Mouse (Mus musculus) embryonic facial prominence, embryonic 11.5 days (tissue): ENCODE results near the gene Noxo1. TPM values are rescaled to one million over a fixed set of nuclear protein-coding genes. Genes with fewer than 3 reads are reported as not detected.
"Not testable (repeated sequence)": the region's sequence is repeated elsewhere in the genome, so short reads cannot be mapped to it uniquely, and the experiment has no call there.

ENCODE experiments used
- ATAC-seq: fragments of 200-750 bp; cut with Nextera tagmentation; replicated peaks from 2 replicates; pipeline ENCODE4 v1.8.0; 2017; ENCODE audit warnings: low read depth; ENCODE audit not compliant: insufficient number of reproducible peaks, low FRiP score, low TSS enrichment
- DNase-seq: peaks from one replicate; pipeline ENCODE4 v3.0.0-alpha.2; 2015; ENCODE audit warnings: low spot score
- H3K27ac ChIP-seq: fragments of 300-500 bp; sonication (generic); replicated peaks from 2 replicates; pipeline ENCODE4 v1.5.1; 2014; ENCODE audit warnings: mild to moderate bottlenecking, low read depth, low read length, control low read depth
- H3K27me3 ChIP-seq: fragments of 300-500 bp; sonication (generic); 2 replicates; pipeline ENCODE4 v1.6.1; 2014; ENCODE audit warnings: mild to moderate bottlenecking, low read length, moderate library complexity, mixed read lengths; ENCODE audit not compliant: control insufficient read depth, insufficient read depth
- H3K36me3 ChIP-seq: fragments of 300-500 bp; sonication (generic); replicated peaks from 2 replicates; pipeline ENCODE4 v1.6.1; 2014; ENCODE audit warnings: low read depth, mild to moderate bottlenecking, low read length, moderate library complexity, mixed read lengths; ENCODE audit not compliant: control insufficient read depth, insufficient read depth
- H3K4me1 ChIP-seq: fragments of 300-500 bp; sonication (generic); 2 replicates; pipeline ENCODE4 v1.6.1; 2014; ENCODE audit warnings: low read length, mixed read lengths; ENCODE audit not compliant: control insufficient read depth, insufficient read depth
- H3K4me2 ChIP-seq: fragments of 300-500 bp; sonication (generic); 2 replicates; pipeline ENCODE4 v1.6.1; 2014; ENCODE audit warnings: low read depth, mild to moderate bottlenecking, control low read depth, low read length, moderate library complexity
- H3K4me3 ChIP-seq: fragments of 300-500 bp; sonication (generic); 2 replicates; pipeline ENCODE4 v1.5.1; 2014; ENCODE audit warnings: low read depth, low read length, control low read depth
- H3K9ac ChIP-seq: fragments of 300-500 bp; sonication (generic); replicated peaks from 2 replicates; pipeline ENCODE4 v1.6.1; 2014; ENCODE audit warnings: mild to moderate bottlenecking, control low read depth, low read length
- H3K9me3 ChIP-seq: fragments of 300-500 bp; sonication (generic); replicated peaks from 2 replicates; pipeline ENCODE4 v1.6.1; 2016; ENCODE audit warnings: mild to moderate bottlenecking, low read length, inconsistent platforms, mixed read lengths; ENCODE audit not compliant: control insufficient read depth
- WGBS: fragments of 180-500 bp; shearing (Covaris S2); extraction: QIAGEN DNeasy Blood & Tissue Kit; methylation state at CpG from one replicate; pipeline ENCODE4 v1.1.7; 2014; 5-methylcytosine and 5-hydroxymethylcytosine counted together
- polyA plus RNA-seq: library from polyadenylated mRNA; unstranded; fragments of >200 nt; fragmentation: Nextera tagmentation; extraction: Ambion mirVana; gene quantifications from 2 replicates; pipeline ENCODE4 v1.2.1, GENCODE M21; 2014

Noxo1 gene
- polyA plus RNA-seq, 1 experiment from 2014 or later: 1.1 TPM

- no peaks in the 10 kb centered on the region for H3K9me3 ChIP-seq
- no peaks in the 10 kb centered on the region; the same call in 1 of the 2 replicates for H3K36me3 ChIP-seq
- peaks cover 3% of the 10 kb centered on the region; the same call in 1 of the 2 replicates for H3K4me1 ChIP-seq
- H3K9ac ChIP-seq: no peak overlapping the region
- H3K4me2 ChIP-seq: no peak overlapping the region
- ATAC-seq: no peak
- no peak for DNase-seq
- no peak overlapping the region for H3K27ac ChIP-seq
- no peak overlapping the region for H3K4me3 ChIP-seq
- H3K27me3 ChIP-seq: peaks cover 5% of the 10 kb centered on the region
- 69% methylated on average over 3 of the region's 3 CpGs for WGBS
Observed at GRCm38 (mm10) chr17:24651835-24652234, 44.2 kb upstream of the Noxo1 start.

- Histone ChIP-seq H3K36me3 (no peaks in the 10 kb centered on the region), H3K27me3 (peaks cover 28% of the 10 kb centered on the region), H3K4me1 (peaks cover 4% of the 10 kb centered on the region; the same call in 1 of the 2 replicates), H3K4me3 (peak overlapping the region; percentile 25; the same call in 1 of the 2 replicates), H3K4me2 (peak overlapping the region; percentile 54), H3K9me3 (no peaks in the 10 kb centered on the region), H3K27ac (no peak overlapping the region), H3K9ac (peak overlapping the region; percentile 50)
- 7% methylated on average over 19 of the region's 19 CpGs for WGBS
- ATAC-seq (peak; percentile 40; the same call in 1 of the 2 replicates), DNase-seq (peak; percentile 94)
Observed at GRCm38 (mm10) chr17:24653967-24654710, 41.9 kb upstream of the Noxo1 start.

GRCm38 (mm10) chr17:24654969-24655368, 41.1 kb upstream of the Noxo1 start:
- DNase-seq (no peak), ATAC-seq (no peak)
- no peak overlapping the region for H3K4me3 ChIP-seq
- H3K4me1 ChIP-seq: peaks cover 4% of the 10 kb centered on the region; the same call in 1 of the 2 replicates
- no peaks in the 10 kb centered on the region for H3K36me3 ChIP-seq
- WGBS: 66% methylated on average over 4 of the region's 4 CpGs
- peaks cover 32% of the 10 kb centered on the region for H3K27me3 ChIP-seq
- no peak overlapping the region for H3K9ac ChIP-seq
- H3K27ac ChIP-seq: no peak overlapping the region
- H3K9me3 ChIP-seq: no peaks in the 10 kb centered on the region
- H3K4me2 ChIP-seq: no peak overlapping the region

GRCm38 (mm10) chr17:24658017-24658758, 37.8 kb upstream of the Noxo1 start, which contains the start of gene Npw:
Gene Npw (minus strand): TSS chr17:24658457.
- WGBS: 2% methylated on average over 47 of the region's 47 CpGs
- peak within 1 kb of the TSS; percentile 91 for H3K4me2 ChIP-seq
- peak within 1 kb of the TSS; percentile 54 for H3K9ac ChIP-seq
- no peaks in the 10 kb centered on the region for H3K9me3 ChIP-seq
- no peak for ATAC-seq
- H3K36me3 ChIP-seq: no peaks in the 10 kb centered on the region
- peaks cover 32% of the 10 kb centered on the region for H3K27me3 ChIP-seq
- peak within 1 kb of the TSS; percentile 38 for H3K4me3 ChIP-seq
- no peak within 1 kb of the TSS for H3K27ac ChIP-seq
- peaks cover 4% of the 10 kb centered on the region; the same call in 1 of the 2 replicates for H3K4me1 ChIP-seq
- peak; percentile 43 for DNase-seq

GRCm38 (mm10) chr17:24667011-24667410, 29.0 kb upstream of the Noxo1 start:
- 69% methylated on average over 7 of the region's 7 CpGs for WGBS
- not testable (repeated sequence) for H3K36me3 ChIP-seq, DNase-seq, H3K4me1 ChIP-seq, H3K4me3 ChIP-seq, ATAC-seq, H3K27ac ChIP-seq, H3K9me3 ChIP-seq, H3K4me2 ChIP-seq, H3K9ac ChIP-seq, H3K27me3 ChIP-seq

GRCm38 (mm10) chr17:24667416-24667815, 28.6 kb upstream of the Noxo1 start:
- WGBS: 33% methylated on average over 6 of the region's 6 CpGs
- DNase-seq (peak; percentile 73), ATAC-seq (no peak)
- peaks cover 5% of the 10 kb centered on the region; the same call in 1 of the 2 replicates for H3K4me1 ChIP-seq
- no peaks in the 10 kb centered on the region for H3K9me3 ChIP-seq
- H3K4me2 ChIP-seq: no peak overlapping the region
- H3K27me3 ChIP-seq: no peaks in the 10 kb centered on the region
- no peak overlapping the region for H3K27ac ChIP-seq
- no peaks in the 10 kb centered on the region for H3K36me3 ChIP-seq
- no peak overlapping the region for H3K4me3 ChIP-seq
- H3K9ac ChIP-seq: no peak overlapping the region

- WGBS: 12% methylated on average over 15 of the region's 15 CpGs
- not testable (repeated sequence) for H3K27ac ChIP-seq, H3K36me3 ChIP-seq, H3K9me3 ChIP-seq, H3K27me3 ChIP-seq, H3K4me1 ChIP-seq, DNase-seq
- H3K4me2 ChIP-seq: peak overlapping the region; percentile 85
- H3K9ac ChIP-seq: peak overlapping the region; percentile 97
- peak overlapping the region; percentile 90 for H3K4me3 ChIP-seq
- peak; percentile 10; the same call in 1 of the 2 replicates for ATAC-seq
Observed at GRCm38 (mm10) chr17:24669214-24669544, 26.9 kb upstream of the Noxo1 start.
